Mouse (Mus musculus) lung, postnatal 25 days (tissue): ENCODE results near the gene Hoxa3.

Source experiments
- DNase-seq: peaks from one replicate; pipeline ENCODE4 v3.0.0; 2022; ENCODE audit warnings: low spot score

Gene Hoxa3

DNA sequence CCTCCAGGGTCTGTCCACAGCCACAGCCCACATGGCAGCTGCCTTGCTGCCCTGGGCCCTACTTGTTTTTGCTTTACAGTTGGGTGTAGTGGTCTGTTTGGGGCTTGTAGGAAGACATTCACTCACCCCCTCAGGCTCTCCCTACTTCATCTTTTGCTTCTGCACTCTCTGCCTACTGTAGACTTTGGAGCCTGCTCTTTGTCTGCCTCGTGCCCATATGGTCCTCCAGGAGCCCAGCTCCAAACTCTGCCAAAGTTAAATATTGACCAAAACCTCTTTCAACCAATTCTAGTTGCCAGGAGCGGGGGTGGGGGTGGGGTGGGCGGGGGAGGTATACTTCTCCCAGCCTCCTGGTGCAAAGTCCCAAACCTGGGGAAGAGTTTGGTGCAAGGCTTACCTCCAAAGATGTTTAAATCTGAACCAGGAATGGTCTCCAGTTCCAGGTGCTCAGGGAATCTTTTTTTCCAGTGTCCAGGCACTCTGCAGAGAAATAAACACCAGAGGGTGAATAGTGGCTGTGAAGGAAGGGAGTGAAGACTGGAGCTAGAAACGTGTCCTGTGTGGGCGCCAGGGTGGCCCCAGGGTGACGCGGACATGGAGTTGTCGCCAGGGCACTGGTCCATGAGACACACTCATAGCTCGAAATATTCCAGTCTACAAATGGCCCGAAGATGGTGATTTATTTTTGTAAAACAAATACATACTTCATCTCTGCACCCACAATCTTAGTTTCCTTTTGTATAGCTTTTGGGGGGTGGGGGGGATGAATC lies 29.6 kb downstream of the Hoxa3 start:
- no peak for DNase-seq

DNA sequence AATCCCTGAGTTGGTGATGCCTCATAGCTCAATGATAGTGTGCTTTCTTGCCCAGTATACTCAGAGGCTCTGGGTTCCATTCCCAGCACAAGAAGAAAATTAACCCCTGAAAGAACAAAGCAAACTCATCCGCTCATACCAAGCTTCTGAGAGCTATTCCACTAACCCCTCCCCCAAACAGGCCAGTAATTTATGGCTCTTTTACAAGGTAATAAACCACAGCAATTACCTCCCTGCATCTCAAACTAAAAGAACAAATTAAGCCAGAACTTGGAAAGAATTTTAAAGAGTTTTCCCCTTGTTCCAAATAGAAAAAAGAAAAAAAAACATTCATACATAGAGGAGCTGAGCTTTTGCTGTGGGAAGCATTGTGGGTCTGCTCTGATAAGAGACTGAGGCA lies 30.3 kb downstream of the Hoxa3 start:
- no peak for DNase-seq

DNA sequence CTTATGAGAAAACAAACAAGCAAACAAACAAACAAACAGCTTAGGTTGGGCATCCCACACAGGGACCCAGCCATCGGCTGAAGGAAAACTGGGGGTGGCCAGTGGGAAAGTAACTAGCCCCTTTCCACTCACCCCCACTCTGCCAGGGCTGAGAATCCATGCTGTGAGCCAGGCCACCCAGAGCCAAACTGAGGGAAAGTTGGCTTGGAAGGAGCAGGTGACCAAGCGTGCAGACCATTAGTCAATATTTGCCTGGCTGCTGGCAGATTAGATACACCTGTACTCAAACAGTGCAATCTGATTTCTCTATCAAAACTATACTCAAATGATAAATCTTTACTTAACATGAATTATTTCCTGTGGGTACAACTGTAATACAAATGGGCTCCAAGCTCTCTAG lies 31.1 kb downstream of the Hoxa3 start:
- DNase-seq, result no peak

DNA sequence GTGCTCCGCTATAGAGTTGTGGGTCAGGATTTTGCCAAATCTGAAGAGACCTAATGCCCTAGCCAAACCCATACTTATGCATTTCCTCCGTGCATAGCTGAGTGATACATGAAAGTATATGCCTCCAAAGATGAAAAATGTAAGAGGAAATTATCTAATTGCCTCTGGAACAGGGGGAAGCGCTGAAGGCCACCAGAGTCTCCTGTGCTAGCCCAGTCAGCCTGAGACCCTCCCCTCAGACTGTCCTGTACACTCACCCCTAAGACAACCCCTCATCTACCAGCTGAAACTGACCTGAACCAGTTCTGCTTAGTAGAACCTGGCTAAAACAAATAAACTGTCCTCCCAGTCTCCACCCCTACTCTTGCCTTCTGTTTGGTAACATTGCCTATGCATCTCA lies 32.4 kb downstream of the Hoxa3 start:
- no peak for DNase-seq

DNA sequence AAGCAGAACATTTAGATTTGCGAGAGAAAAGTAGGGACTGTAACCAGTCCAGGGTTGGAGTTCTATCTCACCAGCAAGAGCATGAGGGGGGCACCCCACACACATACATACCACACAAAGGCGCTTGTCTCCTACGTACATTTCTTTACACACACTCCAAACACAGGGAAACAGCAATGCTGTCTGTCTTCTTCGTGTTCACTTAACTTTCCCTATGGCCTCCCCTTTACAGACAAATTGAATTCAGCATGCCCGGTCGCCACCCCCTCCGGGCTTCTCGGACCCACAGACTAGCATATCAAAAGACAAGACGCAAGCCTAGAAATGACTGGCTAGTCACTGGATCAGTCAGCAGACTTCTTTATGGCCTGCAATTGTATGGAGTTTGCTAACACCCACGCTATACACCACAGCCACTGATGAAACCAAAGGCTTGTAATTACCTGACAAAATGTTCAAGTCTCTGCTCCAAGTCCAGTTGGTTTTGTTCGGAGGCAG lies 32.9 kb downstream of the Hoxa3 start:
- no peak for DNase-seq

DNA sequence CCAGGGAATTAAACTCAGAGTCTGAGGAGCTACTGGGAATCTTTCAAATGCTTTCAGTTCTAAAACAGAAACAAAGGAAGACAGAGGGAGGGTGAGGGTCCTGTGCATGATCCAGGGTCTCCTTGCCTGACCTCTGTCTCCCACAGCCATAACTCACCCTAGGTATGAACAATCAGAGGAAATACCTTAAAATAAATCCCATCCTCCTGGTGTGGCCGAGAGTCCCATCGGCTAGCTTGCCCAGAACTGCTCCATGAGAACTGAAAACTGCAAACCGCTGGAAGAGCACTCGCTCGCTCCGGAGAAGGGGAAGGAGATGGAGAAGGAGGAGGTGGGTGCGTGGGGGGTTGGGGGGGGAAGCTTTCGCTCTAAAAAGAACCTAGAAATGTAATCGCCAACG lies 33.4 kb downstream of the Hoxa3 start:
- DNase-seq, result no peak

DNA sequence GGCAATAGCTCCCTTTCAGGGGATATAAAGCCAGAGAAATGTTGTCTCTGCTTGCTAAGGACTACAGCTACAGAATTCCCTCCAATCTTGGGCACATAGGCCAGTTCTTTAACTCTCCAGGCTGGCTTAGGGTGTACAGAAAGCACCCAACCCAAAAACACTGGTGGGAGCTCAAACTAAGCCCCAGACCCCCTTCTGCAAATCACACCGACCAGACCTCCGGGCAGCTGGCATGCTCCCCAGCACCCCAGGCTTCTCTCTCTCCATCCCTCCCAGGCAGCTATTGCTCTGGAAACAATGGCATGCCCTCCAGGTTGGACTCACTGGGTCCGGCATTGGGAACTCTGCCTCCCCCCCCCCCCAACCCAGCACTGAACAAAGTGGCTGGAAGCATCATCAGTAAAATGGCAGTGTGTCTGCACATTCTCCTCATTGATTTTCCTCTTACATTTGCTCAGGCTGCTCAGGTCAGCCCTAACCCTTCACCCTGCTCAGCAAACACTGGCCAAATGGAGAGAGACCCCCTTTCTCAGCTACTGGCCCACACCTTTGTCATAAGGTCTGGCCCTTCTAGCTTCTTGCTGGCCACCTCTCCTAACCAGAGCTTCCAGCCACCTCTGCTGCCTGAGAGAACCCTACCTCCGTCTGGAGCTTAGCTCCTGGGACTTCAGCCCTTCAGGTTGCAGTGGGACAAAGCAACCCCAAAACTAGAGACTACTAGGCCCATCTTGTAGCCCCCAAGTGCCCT lies 34.0 kb downstream of the Hoxa3 start:
- no peak for DNase-seq

DNA sequence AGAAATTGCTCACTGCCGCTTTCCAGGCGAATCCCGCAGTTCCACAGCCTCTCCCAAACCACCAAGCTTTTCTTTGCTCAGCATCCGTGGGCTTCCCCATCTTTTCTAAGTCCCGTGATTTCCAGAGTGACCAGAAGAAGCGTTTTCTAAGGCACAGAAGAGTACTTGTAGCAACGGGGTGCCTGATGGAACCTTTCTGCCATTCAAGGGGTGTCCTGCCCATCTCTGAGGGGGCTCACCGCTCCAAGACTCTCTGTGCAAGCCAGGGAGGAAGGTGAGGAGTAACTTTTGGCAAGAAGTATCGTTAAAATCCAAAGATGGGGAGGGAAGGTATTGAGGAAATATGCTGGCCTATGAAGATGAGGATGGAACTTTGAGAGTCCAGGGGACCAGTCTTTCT lies 35.3 kb downstream of the Hoxa3 start:
- no peak for DNase-seq

DNA sequence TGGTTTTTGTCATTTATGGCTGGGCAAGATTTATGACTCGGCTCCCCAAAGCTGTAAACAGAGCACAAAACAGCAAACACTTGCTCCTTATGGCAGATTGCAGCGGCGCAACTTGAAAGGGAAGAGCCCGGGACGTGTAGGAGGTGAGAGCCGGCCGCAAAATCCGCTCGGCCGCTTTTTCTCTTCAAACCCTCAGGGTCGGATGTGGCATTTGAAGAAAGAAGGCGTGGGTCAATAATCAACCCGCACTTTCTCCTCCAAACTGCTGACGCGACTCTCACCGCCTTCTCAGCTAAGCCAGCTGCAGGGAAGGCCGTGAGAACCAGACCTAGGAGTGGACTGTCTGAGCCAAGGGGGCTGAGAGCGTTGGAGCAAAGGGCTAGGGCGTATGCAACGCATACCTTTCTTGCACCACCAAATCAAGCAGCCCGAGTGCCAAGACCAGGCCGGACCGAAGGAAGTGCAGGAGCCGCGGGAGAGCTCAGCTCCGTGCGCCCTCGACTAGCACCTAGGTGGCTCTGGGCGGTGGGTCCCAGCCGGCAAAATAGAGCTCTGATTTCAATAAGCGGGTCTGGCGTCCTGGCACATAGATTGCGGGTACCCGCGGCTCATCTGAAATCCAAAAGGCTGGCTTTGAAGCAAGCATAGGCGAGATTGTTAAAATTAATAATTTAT lies 35.9 kb downstream of the Hoxa3 start, which contains the start of gene 5730596B20Rik:
Gene 5730596B20Rik, plus strand, starts transcription at position 438 of the 675 bp plus-strand sequence.
- no peak for DNase-seq

DNA sequence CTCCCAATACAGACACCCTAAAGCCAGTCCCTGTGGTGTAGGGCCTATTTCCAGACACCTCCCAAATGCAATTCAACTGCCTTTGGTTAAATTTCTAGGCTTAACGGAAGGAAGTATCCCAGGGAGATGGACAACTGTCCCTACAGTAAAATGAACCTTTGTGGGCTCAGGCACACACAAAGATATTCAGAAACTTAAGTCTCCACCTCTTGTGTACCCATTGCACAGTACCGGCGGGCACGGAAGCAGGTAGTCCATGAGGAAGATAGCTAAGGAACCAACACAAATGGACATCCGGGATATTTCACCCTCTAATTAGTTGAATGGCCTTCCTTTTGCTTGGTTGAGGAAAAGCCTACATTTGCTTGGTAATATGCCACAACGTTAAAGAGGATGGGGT lies 36.7 kb downstream of the Hoxa3 start:
- DNase-seq, result no peak

DNA sequence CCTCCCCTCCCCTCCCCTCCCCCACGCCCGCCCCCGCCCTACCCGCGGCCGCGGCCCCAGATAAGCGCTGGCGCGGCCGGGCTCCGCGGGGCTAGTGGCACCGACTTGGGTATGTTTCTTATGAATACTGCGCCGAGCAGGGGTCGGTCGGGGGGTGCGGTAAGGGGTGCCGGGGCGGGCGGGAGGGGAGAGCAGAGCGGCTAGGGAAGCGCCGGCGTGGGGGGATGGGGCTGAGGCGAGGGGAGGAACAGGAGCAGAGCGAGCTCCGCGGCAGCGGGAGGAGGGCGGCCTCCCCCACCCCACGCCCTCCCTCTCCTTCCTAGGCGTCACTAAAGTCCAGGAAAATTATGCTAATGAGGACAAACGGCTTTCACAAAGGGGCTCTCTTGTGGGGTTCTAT lies 37.3 kb downstream of the Hoxa3 start:
- DNase-seq, result no peak

DNA sequence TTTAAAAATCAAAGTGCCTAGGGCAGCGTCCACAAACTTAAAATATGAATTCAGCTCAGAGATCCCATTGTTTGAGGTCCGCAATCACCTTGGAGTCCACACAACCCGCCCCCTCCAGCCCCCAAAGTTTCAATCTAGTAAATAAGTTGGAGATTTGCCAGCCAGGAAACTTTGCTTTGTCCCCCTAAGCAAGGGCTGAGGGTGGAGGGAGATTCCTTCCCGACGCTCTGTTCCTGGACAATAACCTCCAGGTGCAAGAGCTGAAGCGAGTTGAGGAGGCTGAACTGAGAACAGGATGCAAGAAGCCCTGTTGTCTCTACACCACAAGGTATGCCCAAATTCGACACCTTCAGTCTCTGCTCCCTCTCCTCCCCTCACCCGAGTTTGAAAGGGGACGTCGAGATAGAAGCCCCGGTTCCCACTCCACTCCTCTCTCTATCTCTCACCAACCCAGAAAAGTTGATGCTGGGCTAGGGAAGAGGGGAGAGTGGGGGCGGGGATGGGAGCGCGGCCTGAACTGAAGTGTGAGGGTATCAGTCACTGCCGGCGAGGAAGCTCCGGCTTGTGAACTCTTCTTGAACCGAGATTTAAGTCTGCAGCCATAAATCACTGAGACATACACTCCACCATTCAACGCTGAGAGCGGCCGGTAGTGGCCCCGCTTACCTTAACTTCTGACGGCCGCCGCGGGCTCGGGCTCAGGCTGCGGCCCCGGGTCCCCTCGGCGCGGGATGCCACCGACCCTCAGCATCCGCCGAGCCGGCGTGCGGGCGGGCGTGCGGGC lies 38.0 kb downstream of the Hoxa3 start:
- no peak for DNase-seq

DNA sequence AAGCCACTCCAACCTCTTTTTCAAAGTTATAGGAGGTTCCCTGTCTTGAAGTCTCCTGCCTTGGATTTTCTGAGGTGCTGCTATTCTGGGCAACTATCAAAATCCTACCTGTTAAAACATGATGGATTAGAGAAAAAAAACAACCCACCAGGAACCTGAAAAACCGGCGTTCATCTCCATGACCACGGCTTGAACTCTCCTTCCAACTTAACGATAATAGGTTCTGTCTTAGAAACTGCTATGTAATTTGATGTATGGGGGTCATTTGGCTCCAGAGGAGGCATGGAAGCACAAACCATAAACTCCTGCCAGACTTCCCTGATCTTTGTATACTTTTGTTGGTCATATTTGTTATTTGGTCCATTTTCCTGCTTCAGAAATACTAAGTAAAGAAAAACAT lies 39.5 kb downstream of the Hoxa3 start:
- DNase-seq, result no peak

DNA sequence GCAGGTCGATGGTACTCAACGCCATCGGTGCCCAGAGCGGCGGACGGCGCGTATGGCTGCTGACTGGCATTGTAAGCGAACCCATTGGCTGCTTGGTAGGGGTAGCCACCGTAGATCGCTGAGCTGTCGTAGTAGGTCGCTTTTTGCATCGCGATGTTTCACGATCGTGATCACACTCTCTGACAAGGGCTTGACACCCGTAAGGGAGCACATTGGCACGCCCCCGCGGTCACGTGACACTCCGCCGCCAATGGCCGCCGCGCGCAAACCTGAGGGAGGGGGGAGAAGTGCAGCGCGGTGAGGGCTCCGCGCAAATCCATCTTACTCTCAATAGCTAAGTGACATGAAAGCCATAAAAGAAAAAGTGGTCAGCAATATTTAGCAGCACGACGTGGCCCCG lies 40.6 kb downstream of the Hoxa3 start:
- DNase-seq, result peak; percentile 92

DNA sequence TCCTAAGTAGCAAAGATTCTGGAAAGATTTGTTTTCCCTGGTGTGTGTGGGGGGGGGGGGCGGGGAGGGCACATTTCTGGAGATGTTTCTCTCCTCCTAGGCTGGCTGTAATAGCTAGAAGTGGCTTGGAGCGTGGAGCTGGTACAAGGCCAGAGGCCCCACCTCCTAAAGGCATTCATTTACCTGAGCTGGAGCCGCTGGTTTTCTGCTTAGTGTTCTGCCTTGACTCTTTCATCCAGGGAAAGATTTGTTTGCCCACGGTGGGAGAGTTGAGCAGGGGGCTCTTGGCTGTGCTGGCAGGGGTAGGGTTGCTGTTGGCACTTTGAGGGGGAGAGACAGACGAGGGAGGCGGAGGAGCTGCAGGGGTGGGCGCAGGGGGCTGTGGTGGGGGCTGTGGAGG lies 41.2 kb downstream of the Hoxa3 start:
- no peak for DNase-seq

DNA sequence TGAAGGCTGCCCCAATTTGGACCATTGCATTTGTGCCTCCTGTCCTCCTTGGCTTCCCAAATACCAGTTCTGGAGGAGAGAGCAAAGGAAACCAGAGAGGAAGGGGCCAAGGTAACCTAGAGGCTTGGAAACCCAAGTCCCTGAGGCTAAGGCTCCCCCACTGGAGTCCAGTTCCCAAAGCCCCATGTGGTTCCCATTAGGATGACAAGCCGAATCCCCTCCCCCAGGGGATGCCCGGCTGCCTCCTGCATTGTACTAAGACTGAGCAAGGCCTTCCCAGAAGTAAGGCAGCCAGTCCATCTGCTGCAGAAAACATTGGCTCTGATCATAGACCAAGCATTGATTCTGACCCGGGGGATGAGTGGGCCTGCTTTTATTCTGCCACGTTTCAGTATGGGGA lies 41.8 kb downstream of the Hoxa3 start:
- no peak for DNase-seq

DNA sequence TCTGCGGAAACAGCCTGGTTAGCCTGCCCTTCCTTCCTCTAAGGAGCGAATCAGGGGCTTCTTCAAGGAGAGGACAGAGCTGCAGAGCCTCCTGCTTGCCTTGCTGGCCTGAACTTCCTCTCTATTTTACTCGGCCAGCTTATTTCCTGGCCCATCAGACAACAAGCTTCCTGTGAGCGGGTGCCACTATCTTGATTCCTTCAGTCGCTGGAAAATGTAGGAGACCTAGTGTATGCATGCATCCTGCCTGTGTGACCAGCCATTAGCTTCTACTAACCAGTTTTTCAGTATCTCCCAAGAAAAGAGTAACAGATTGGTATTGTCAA lies 42.3 kb downstream of the Hoxa3 start:
- no peak for DNase-seq

DNA sequence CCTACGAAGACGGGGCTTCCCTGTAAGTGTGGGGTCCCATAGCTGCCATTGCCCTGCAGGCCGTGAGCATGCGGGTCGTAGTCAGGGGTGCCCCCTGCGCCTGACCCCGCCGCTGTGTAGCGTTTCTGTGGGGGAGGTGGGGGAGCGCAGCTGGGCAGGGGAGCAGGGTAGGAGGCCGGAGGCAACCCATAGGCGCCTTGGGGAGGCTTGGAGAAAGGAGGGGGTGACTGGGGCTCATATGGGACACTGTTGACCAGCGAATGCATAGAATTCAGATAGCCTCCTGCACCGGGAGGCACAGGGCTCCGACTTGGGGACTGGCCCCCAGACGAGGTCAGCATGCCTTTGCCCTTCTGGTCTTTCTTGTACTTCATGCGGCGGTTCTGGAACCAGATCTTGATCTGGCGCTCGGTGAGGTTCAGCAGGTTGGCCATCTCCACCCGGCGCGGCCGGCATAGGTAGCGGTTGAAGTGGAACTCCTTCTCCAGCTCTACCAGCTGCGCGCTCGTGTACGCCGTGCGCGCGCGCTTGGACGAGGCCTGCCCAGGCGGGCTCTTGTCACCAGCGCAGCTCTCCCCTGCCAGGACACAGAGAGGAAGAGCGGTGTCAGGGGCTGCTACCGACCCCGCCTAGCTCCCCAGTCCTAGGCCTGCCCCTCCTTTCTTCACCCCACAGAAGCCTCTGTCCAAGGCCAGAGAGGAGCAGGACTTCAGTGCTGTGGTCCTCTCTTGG lies 42.8 kb downstream of the Hoxa3 start:
- DNase-seq, result no peak

DNA sequence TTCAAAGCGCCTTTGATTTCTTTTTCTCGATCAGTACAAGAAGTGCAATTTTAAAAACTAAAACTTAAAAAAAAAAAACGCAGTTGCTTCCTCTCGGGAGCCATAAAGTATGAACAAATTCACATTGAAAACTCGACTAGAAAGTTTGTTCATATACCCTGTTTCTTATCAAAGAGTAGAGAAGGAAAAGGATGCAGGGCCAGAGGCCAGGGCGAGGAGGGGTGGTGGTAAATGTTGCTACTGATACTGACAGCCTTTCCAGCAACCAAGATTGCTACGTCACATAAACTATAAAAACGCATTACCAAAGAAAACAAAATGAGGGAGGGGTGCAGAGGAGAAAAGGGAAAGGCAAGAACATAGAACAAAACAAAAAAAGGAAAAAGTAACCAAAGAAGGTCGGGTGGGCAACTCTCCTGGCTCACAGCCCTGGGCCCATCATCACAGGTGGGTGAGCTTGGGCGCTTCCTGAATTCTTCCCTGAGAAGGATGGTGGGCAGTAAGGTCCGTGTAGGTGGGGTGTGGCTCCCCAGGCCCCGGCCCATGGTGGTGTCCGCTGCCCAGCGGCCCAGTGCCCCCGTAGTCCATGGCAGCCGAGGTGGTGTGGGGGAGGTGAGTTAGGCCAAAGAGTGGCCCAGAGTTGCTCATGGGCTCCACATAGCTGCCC lies 43.5 kb downstream of the Hoxa3 start:
- no peak for DNase-seq

DNA sequence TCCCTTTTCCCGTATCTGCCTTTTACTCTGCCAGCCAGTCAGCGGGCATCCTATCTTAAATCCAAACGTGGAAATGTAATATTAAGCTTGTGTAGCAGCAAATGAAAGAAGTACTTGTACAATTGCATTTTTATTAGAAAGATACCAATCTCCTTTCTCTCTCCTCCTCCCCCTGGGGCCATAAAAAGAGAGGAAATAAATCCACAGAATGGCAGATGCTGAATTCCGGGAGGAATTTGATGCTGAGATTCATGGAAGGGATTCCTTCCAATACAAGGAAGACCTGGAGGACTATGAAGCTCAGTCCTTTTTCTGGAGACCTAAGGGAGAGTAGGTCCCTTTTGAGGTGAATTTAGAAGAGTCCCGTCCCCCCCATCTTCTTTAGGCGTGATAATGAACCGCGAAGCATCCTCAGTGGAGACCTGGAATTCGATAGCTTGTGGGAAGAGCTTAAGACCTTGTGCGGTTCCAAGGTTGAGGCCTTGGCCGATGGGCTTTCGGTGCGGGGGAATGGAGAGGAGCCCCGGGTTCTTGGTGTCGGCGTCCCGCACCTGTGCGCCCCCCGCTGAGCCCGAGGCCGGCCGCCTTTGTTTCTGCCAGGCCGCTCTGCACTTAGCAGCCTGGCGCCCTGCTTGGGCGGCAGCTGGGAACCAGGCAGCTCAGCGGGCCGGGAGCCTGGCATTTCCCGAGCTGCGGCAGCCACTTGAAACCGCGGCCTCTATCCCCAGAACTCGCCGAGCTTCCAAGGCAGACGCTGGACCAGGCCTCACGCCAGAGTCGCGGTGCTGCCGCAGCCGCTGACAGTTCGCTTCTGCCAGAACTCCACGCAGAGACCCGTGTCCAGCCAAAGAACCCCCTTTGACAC lies 44.7 kb downstream of the Hoxa3 start:
- no peak for DNase-seq
